ENCODE assay signal across 7 mouse cellular contexts in genomic region chr6:91472868-91473804, GRCm38 (mm10). TPM values are rescaled to one million over a fixed set of nuclear protein-coding genes. Genes with fewer than 3 reads are reported as not detected.
DNase-seq lines count a peak whose midpoint lies in the region; ATAC-seq lines count a peak whose summit lies in the region.

Chchd4 (minus strand) TSS chr6:91473546.
Tmem43 (plus strand) TSS chr6:91473703.

- peak within 1 kb of the TSS; percentile 67 for H3K9ac ChIP-seq in intestine, embryonic 15.5 days

- peaks cover 6% of the 10 kb centered on the region for H3K36me3 ChIP-seq in intestine, embryonic 15.5 days
- peaks cover 54% of the 10 kb centered on the region for H3K36me3 ChIP-seq in midbrain, embryonic 10.5 days

- peak within 1 kb of the TSS; percentile 80 for H3K27ac ChIP-seq in intestine, embryonic 15.5 days
- peak within 1 kb of the TSS; percentile 88 for H3K27ac ChIP-seq in midbrain, embryonic 10.5 days (replicated peaks)

- H3K4me3 ChIP-seq in intestine, embryonic 15.5 days (replicated peaks): peak within 1 kb of the TSS; percentile 53
- H3K4me3 ChIP-seq in midbrain, embryonic 10.5 days: peak within 1 kb of the TSS; percentile 90

- ATAC-seq in intestine, embryonic 15.5 days: peak; percentile 98

- H3K9me3 ChIP-seq in intestine, embryonic 15.5 days: no peaks in the 10 kb centered on the region
- no peaks in the 10 kb centered on the region for H3K9me3 ChIP-seq in midbrain, embryonic 10.5 days (replicated peaks)

- DNase-seq in adrenal gland, adult 2 months: peak; percentile 99
- peak; percentile 99 for DNase-seq in embryo, embryonic 11.5 days (ENCODE audit: low read depth, low spot score)
- DNase-seq in gastrocnemius, postnatal 36 days: peak; percentile 98 to 99
- DNase-seq in left cerebral cortex, postnatal 25 days (ENCODE audit: low spot score in 2 of 2): peak; percentile 99 to 100
- peak; percentile 98 for DNase-seq in midbrain, embryonic 10.5 days (ENCODE audit: low spot score)
- peak; percentile 97 for DNase-seq in right cerebral cortex, postnatal 4 days

- under 1% methylated on average over 74 of the region's 74 CpGs for WGBS in intestine, embryonic 15.5 days
- under 1% methylated on average over 74 of the region's 74 CpGs for WGBS in midbrain, embryonic 10.5 days

- H3K4me1 ChIP-seq in intestine, embryonic 15.5 days (replicated peaks): peaks cover 16% of the 10 kb centered on the region
- peaks cover 41% of the 10 kb centered on the region for H3K4me1 ChIP-seq in midbrain, embryonic 10.5 days

- peak within 1 kb of the TSS; percentile 74 for H3K4me2 ChIP-seq in intestine, embryonic 15.5 days (replicated peaks)

- no peaks in the 10 kb centered on the region for H3K27me3 ChIP-seq in intestine, embryonic 15.5 days (replicated peaks)
- H3K27me3 ChIP-seq in midbrain, embryonic 10.5 days (ENCODE audit: low read depth, poor library complexity, severe bottlenecking): no peaks in the 10 kb centered on the region

- intact Hi-C loops in gastrocnemius, postnatal 36 days (cut with DNase I): loop anchor here (2.0 kb wide), 1 partner anchor 36 kb away; no protein-coding TSS in a partner anchor
- intact Hi-C loops in left cerebral cortex, postnatal 25 days (cut with DNase I): loop anchor here (1.0 kb wide), 1 partner anchor 42 kb away; the partner anchor contains the start of genes Lsm3 and Xpc

RNA-seq across cellular contexts. Expression of gene Chchd4, which starts in this region (rescaled TPM):
- total RNA-seq in adrenal gland, adult 2 months (2021): 10 to 100 TPM; 16.1 to 17.8 TPM
- 4.2 and 5.1 TPM in 2 replicates for polyA plus RNA-seq in adrenal gland, adult 2 months (2012; rRNA removed)
- total RNA-seq in gastrocnemius, postnatal 36 days (2021): 1 to 10 TPM; 8.2 TPM
- polyA plus RNA-seq in intestine, embryonic 15.5 days (2015; fragmentation: Nextera tagmentation; extraction: Ambion mirVana): 38.0 and 39.7 TPM in 2 replicates
- total RNA-seq in left cerebral cortex, postnatal 25 days (2021): 10 to 100 TPM; 19.5 to 20.9 TPM
- 30.7 and 34.3 TPM in 2 replicates for polyA plus RNA-seq in midbrain, embryonic 10.5 days (2016; fragmentation: Nextera tagmentation; extraction: Ambion mirVana)

RNA-seq across cellular contexts. Expression of gene Tmem43, which starts in this region (rescaled TPM):
- 10 to 100 TPM; 40.0 to 54.5 TPM for total RNA-seq in adrenal gland, adult 2 months (2021)
- 39.5 and 48.4 TPM in 2 replicates for polyA plus RNA-seq in adrenal gland, adult 2 months (2012; rRNA removed)
- total RNA-seq in gastrocnemius, postnatal 36 days (2021): 10 to 100 TPM; 25.2 to 31.1 TPM
- polyA plus RNA-seq in intestine, embryonic 15.5 days (2015; fragmentation: Nextera tagmentation; extraction: Ambion mirVana): 36.4 and 40.5 TPM in 2 replicates
- total RNA-seq in left cerebral cortex, postnatal 25 days (2021): 10 to 100 TPM; 20.5 to 28.0 TPM
- 72.0 and 74.8 TPM in 2 replicates for polyA plus RNA-seq in midbrain, embryonic 10.5 days (2016; fragmentation: Nextera tagmentation; extraction: Ambion mirVana)

Comparison
In these comparisons a context has a peak if more than half of its experiments do, and no peak if none do; other contexts are left out.
1. Peak in every context shown above with its lines: DNase-seq, ATAC-seq, H3K4me3 ChIP-seq and H3K27ac ChIP-seq.